Mouse (Mus musculus): ENCODE data around the gene Mrpl23. TPM values are rescaled to one million over a fixed set of nuclear protein-coding genes. Genes with fewer than 3 reads are reported as not detected.

Mrpl23 gene
- polyA plus RNA-seq, 1 experiment = 5.9 TPM

- Histone ChIP-seq H3K36me3 (ENCODE audit: control insufficient read depth, insufficient read depth, low read length) (no peaks in the 10 kb centered on the region), H3K4me1 (ENCODE audit: control insufficient read depth, insufficient read depth, low read length) (peaks cover 7% of the 10 kb centered on the region), H3K4me3 (ENCODE audit: control insufficient read depth, low read depth, low read length) (no peak overlapping the region), H3K27me3 (ENCODE audit: control insufficient read depth, insufficient read depth, low read length) (no peaks in the 10 kb centered on the region), H3K27ac (ENCODE audit: control insufficient read depth, insufficient read depth, low read depth, low read length) (no peak overlapping the region)
- no peak for TF ChIP-seq POLR2A (IDR thresholded peaks at IDR 0.05; ENCODE audit: control insufficient read depth, low read depth, low read length)
- TF ChIP-seq CTCF (IDR thresholded peaks at IDR 0.05; ENCODE audit: control insufficient read depth, insufficient read depth, insufficient replicate concordance, low read depth, low read length) = no peak
Observed at GRCm38 (mm10) chr7:142551691-142552090, 19.2 kb downstream of the Mrpl23 start.

DNA sequence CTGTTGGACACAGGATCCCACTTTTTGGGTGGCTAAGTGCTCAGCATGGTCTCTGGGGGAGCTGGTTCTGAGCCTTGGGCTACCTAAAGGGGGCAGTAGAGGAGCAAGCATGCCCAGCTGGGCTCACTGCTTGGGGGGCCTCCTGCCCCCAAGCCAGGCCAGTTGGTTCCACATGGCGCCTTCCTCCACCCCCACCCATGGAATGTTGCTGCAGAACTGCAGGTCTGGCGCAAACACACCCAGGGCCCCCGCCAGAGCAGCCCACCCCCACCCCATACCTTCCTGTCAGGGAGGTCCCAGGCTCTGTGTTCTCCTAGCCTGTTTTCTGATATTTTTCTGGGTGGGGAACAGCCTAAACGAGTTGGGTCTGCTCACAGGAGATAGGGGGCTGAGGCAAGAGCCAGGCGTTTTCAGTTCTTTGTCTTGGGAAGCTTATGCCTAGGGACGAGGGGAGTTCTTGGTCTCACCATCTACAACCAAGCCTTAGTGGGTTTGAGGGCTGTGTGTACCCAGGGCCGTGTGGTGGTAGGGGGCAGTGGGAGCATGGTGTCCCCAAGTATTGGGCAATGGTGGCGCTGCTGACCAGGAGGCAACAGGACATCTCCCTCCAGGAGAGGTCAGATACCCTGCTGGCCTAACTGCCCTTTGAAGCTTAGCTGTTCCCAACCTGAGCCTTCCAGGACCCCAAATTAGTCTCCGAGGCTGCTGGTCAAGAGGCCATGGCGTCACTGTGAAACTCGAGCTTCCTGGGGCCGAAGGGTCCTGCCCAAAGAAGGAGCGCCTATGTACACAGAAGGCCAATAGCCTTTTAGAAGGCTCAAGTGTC, 20.3 kb downstream of the Mrpl23 start:
- Histone ChIP-seq H3K36me3 (ENCODE audit: control insufficient read depth, insufficient read depth, low read length) (no peaks in the 10 kb centered on the region), H3K4me1 (ENCODE audit: control insufficient read depth, insufficient read depth, low read length) (peaks cover 7% of the 10 kb centered on the region), H3K27me3 (ENCODE audit: control insufficient read depth, insufficient read depth, low read length) (no peaks in the 10 kb centered on the region), H3K4me3 (ENCODE audit: control insufficient read depth, low read depth, low read length) (no peak overlapping the region), H3K27ac (ENCODE audit: control insufficient read depth, insufficient read depth, low read depth, low read length) (no peak overlapping the region)
- TF ChIP-seq CTCF (IDR thresholded peaks at IDR 0.05; ENCODE audit: control insufficient read depth, insufficient read depth, insufficient replicate concordance, low read depth, low read length) (no peak), POLR2A (IDR thresholded peaks at IDR 0.05; ENCODE audit: control insufficient read depth, low read depth, low read length) (no peak)

GRCm38 (mm10) chr7:142553417-142554335, 21.2 kb downstream of the Mrpl23 start:
- Histone ChIP-seq H3K4me1 (ENCODE audit: control insufficient read depth, insufficient read depth, low read length) (peaks cover 7% of the 10 kb centered on the region), H3K27me3 (ENCODE audit: control insufficient read depth, insufficient read depth, low read length) (no peaks in the 10 kb centered on the region), H3K4me3 (ENCODE audit: control insufficient read depth, low read depth, low read length) (no peak overlapping the region), H3K36me3 (ENCODE audit: control insufficient read depth, insufficient read depth, low read length) (no peaks in the 10 kb centered on the region), H3K27ac (ENCODE audit: control insufficient read depth, insufficient read depth, low read depth, low read length) (no peak overlapping the region)
- TF ChIP-seq CTCF (IDR thresholded peaks at IDR 0.05; ENCODE audit: control insufficient read depth, insufficient read depth, insufficient replicate concordance, low read depth, low read length) (no peak), POLR2A (IDR thresholded peaks at IDR 0.05; ENCODE audit: control insufficient read depth, low read depth, low read length) (no peak)

- H3K4me1 ChIP-seq (ENCODE audit: control insufficient read depth, insufficient read depth, low read length) = peaks cover 7% of the 10 kb centered on the region
- H3K27me3 ChIP-seq (ENCODE audit: control insufficient read depth, insufficient read depth, low read length) = no peaks in the 10 kb centered on the region
- TF ChIP-seq CTCF (IDR thresholded peaks at IDR 0.05; ENCODE audit: control insufficient read depth, insufficient read depth, insufficient replicate concordance, low read depth, low read length) (no peak), POLR2A (IDR thresholded peaks at IDR 0.05; ENCODE audit: control insufficient read depth, low read depth, low read length) (no peak)
- H3K4me3 ChIP-seq (ENCODE audit: control insufficient read depth, low read depth, low read length) = no peak overlapping the region
- H3K27ac ChIP-seq (ENCODE audit: control insufficient read depth, insufficient read depth, low read depth, low read length) = no peak overlapping the region
- no peaks in the 10 kb centered on the region for H3K36me3 ChIP-seq (ENCODE audit: control insufficient read depth, insufficient read depth, low read length)
Observed at GRCm38 (mm10) chr7:142554625-142555024, 22.1 kb downstream of the Mrpl23 start.

DNA sequence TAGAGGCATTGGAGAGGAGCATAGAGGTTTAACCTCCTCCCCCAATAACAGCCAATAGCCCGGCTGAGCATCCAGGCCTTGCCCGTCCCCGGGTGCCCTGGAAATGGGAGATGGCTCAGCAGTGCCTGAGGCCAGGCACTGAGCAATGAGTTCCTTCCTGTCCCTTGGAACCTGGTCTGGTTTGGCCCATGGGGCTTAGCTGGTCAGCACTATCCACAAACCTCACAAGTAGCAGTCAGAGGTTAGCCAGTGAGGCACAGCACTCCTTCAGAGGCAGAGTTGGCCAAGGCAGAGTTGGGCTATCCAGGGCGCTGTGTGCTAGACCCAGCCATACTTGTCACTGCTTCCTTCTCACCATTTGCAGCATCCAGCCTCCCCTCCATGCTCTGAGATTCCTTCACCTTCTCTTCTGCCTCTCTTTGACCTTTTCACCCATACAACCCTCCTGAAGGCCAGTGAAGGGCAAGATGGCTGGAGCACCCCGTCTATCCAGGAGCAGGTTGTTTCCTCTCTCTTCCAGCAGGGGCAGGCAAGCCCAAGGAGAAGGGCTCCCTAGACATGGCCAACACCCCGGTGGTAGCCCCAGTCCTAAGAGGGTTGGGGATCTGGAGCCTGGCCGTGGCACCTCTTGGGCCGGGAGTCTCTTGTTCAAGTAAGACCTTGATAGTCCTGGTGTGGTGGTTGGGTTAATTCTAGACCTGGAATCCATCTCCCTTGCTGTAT, 23.0 kb downstream of the Mrpl23 start:
- H3K27ac ChIP-seq (ENCODE audit: control insufficient read depth, insufficient read depth, low read depth, low read length) = no peak overlapping the region
- H3K27me3 ChIP-seq (ENCODE audit: control insufficient read depth, insufficient read depth, low read length) = no peaks in the 10 kb centered on the region
- peaks cover 7% of the 10 kb centered on the region for H3K4me1 ChIP-seq (ENCODE audit: control insufficient read depth, insufficient read depth, low read length)
- H3K36me3 ChIP-seq (ENCODE audit: control insufficient read depth, insufficient read depth, low read length) = no peaks in the 10 kb centered on the region
- TF ChIP-seq POLR2A (IDR thresholded peaks at IDR 0.05; ENCODE audit: control insufficient read depth, low read depth, low read length) (no peak), CTCF (IDR thresholded peaks at IDR 0.05; ENCODE audit: control insufficient read depth, insufficient read depth, insufficient replicate concordance, low read depth, low read length) (no peak)
- H3K4me3 ChIP-seq (ENCODE audit: control insufficient read depth, low read depth, low read length) = no peak overlapping the region

DNA sequence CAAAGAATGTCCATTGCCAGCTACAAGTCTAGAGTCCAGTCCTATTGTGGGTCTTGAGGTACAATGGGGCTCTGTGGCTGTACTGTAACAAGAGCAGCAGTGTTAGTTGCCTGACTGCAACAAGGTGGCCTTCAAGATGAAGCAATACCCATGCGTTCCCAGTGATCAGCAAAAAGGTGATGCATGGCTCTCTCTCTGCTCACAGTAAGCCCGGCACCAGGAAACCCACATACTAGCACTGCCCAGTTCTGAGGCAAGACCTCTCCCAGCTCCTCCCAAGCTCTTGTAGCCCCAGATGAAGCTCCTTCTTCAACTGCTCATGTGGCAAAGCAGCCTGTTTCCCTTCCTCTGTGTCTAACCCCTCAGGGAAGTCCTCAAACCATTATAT, 23.6 kb downstream of the Mrpl23 start:
- TF ChIP-seq POLR2A (IDR thresholded peaks at IDR 0.05; ENCODE audit: control insufficient read depth, low read depth, low read length) (no peak), CTCF (IDR thresholded peaks at IDR 0.05; ENCODE audit: control insufficient read depth, insufficient read depth, insufficient replicate concordance, low read depth, low read length) (no peak)
- Histone ChIP-seq H3K4me3 (ENCODE audit: control insufficient read depth, low read depth, low read length) (no peak overlapping the region), H3K36me3 (ENCODE audit: control insufficient read depth, insufficient read depth, low read length) (no peaks in the 10 kb centered on the region), H3K4me1 (ENCODE audit: control insufficient read depth, insufficient read depth, low read length) (peaks cover 7% of the 10 kb centered on the region), H3K27ac (ENCODE audit: control insufficient read depth, insufficient read depth, low read depth, low read length) (no peak overlapping the region), H3K27me3 (ENCODE audit: control insufficient read depth, insufficient read depth, low read length) (no peaks in the 10 kb centered on the region)
